Mouse (Mus musculus): ENCODE data around the gene Fndc3b. TPM values are rescaled to one million over a fixed set of nuclear protein-coding genes. Genes with fewer than 3 reads are reported as not detected.

Fndc3b gene
- polyA plus RNA-seq, 1 experiment: 130 TPM

DNA sequence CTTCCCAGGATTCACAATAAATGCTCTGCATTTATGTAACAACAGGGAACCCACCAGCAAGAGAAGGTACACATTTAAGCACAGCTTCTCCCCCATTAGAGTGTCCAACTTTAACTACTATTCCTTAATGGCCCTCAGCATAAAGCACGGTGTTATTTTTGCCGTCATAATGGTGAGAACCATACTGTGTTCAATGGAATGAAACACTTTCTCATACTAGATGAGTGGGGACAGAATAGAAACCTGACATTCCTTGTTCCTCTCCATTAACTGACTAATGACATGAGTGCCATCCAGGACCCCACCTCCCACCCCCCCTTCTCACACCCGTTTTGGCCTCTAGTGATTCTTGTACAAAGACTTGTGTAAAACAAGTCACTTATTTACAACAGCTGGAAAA is 156.8 kb downstream of the Fndc3b start:
- H3K27ac ChIP-seq (ENCODE audit: insufficient read depth, low read length): no peak overlapping the region
- H3K4me3 ChIP-seq (ENCODE audit: insufficient read depth, low read length): no peak overlapping the region
- TF ChIP-seq CTCF (IDR thresholded peaks at IDR 0.05; ENCODE audit: borderline replicate concordance, insufficient read depth, low read length): no peak
- H3K4me1 ChIP-seq (ENCODE audit: control insufficient read depth, insufficient read depth, low read length): no peaks in the 10 kb centered on the region

DNA sequence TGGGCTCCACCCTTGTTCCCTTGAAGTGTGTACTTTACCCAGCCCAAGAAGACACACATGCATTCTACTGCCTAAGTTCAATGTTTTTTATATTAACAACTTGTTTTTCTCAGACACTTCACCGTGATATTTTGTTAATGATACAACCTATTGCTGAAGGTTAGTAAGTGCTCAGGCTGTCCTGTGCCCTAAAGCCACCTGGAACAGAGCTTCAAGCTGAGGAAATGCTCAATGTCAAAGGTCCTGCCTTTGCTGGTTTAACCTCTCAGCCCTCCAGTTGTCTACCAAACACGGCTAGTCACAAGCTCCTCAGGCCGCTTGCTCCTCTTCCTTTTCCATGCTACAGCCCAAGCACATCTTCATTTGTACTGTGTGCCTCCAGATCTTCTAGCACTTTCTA is 157.3 kb downstream of the Fndc3b start:
- Histone ChIP-seq H3K4me3 (ENCODE audit: insufficient read depth, low read length) (no peak overlapping the region), H3K27ac (ENCODE audit: insufficient read depth, low read length) (no peak overlapping the region), H3K4me1 (ENCODE audit: control insufficient read depth, insufficient read depth, low read length) (no peaks in the 10 kb centered on the region)
- TF ChIP-seq POLR2A (IDR thresholded peaks at IDR 0.05; ENCODE audit: low read depth, low read length) (no peak), CTCF (IDR thresholded peaks at IDR 0.05; ENCODE audit: borderline replicate concordance, insufficient read depth, low read length) (no peak)

DNA sequence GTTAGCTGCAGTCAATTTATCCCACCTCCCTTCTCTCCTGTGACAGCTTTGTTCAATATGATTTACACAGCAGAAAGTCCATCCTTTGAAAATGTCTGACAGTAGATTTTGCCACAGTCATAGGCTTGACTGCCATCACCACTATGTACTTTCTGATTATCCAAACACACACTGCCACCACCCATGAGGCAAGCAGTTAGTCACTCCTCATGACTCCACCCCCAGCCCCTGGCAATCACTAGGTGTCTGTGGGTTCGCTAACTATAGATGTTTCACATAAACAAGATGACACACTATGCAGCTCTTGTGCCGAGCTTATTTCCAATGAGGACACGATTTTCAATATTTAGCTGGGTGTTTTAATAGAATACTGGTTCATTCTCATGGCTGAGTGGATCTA is 160.1 kb downstream of the Fndc3b start:
- no peak overlapping the region for H3K27ac ChIP-seq (ENCODE audit: insufficient read depth, low read length)
- H3K4me3 ChIP-seq (ENCODE audit: insufficient read depth, low read length): no peak overlapping the region
- no peak for TF ChIP-seq POLR2A (IDR thresholded peaks at IDR 0.05; ENCODE audit: low read depth, low read length)
- no peak for TF ChIP-seq CTCF (IDR thresholded peaks at IDR 0.05; ENCODE audit: borderline replicate concordance, insufficient read depth, low read length)
- H3K4me1 ChIP-seq (ENCODE audit: control insufficient read depth, insufficient read depth, low read length): no peaks in the 10 kb centered on the region

DNA sequence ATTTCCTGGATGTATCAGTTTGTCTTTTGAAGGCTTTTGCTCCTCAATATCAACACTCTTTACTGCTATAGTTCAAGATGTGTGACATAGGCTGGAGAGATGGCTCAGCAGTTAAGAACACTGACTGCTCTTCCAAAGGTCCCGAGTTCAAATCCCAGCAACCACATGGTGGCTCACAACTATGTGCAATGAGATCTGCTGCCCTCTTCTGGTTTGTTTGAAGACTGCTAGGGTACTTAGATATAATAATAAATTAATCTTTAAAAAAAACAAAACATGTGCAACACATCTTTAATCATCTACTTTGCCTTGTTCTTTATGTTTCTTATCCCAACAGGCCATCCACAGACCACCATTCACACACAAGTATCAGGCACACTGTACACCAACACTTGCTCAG is 160.7 kb downstream of the Fndc3b start:
- no peak overlapping the region for H3K27ac ChIP-seq (ENCODE audit: insufficient read depth, low read length)
- no peak overlapping the region for H3K4me3 ChIP-seq (ENCODE audit: insufficient read depth, low read length)
- H3K4me1 ChIP-seq (ENCODE audit: control insufficient read depth, insufficient read depth, low read length): no peaks in the 10 kb centered on the region
- no peak for TF ChIP-seq CTCF (IDR thresholded peaks at IDR 0.05; ENCODE audit: borderline replicate concordance, insufficient read depth, low read length)
- no peak for TF ChIP-seq POLR2A (IDR thresholded peaks at IDR 0.05; ENCODE audit: low read depth, low read length)

DNA sequence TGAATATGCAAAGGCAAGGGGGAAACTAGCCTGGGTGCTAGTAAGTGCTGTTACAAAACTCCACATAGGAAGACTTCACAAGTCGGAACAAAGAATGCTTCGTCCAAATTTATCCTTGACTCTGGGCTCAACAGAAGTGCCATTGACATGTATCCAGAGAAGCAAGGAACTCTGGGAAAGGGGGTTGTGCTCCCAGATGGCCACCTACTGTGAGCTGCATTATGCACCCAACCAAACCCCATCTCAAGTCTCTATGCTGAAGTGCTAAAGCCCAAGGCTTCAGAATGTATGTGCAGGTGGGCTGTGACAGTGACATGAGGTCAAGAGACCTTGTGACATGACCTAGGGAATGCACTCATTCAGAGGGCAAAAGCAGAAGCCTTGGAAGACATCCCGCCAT is 165.5 kb downstream of the Fndc3b start:
- no peaks in the 10 kb centered on the region for H3K4me1 ChIP-seq (ENCODE audit: control insufficient read depth, insufficient read depth, low read length)
- H3K4me3 ChIP-seq (ENCODE audit: insufficient read depth, low read length): no peak overlapping the region
- H3K27ac ChIP-seq (ENCODE audit: insufficient read depth, low read length): no peak overlapping the region
- TF ChIP-seq CTCF (IDR thresholded peaks at IDR 0.05; ENCODE audit: borderline replicate concordance, insufficient read depth, low read length) (no peak), POLR2A (IDR thresholded peaks at IDR 0.05; ENCODE audit: low read depth, low read length) (no peak)

DNA sequence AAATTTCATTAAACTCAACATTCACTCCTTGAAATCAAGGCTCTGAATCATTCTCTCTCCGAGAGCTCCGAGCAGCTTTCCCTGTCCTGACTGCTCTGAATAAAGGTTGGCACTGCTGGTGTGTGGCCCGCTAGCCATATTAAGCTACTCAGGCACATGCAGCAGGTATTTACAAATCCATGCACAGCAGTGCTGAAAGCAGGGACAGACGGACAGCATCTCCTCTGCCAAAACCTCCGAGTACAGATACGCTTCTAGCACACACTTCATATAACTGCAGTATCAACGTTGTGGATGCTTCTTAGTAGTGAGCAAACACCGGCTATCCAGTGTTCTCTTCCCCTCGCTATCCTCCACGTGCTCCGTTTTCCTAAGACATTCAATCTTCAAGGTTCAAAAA is 167.0 kb downstream of the Fndc3b start:
- Histone ChIP-seq H3K27ac (ENCODE audit: insufficient read depth, low read length) (no peak overlapping the region), H3K4me1 (ENCODE audit: control insufficient read depth, insufficient read depth, low read length) (no peaks in the 10 kb centered on the region), H3K4me3 (ENCODE audit: insufficient read depth, low read length) (no peak overlapping the region)
- no peak for TF ChIP-seq CTCF (IDR thresholded peaks at IDR 0.05; ENCODE audit: borderline replicate concordance, insufficient read depth, low read length)
- no peak for TF ChIP-seq POLR2A (IDR thresholded peaks at IDR 0.05; ENCODE audit: low read depth, low read length)

DNA sequence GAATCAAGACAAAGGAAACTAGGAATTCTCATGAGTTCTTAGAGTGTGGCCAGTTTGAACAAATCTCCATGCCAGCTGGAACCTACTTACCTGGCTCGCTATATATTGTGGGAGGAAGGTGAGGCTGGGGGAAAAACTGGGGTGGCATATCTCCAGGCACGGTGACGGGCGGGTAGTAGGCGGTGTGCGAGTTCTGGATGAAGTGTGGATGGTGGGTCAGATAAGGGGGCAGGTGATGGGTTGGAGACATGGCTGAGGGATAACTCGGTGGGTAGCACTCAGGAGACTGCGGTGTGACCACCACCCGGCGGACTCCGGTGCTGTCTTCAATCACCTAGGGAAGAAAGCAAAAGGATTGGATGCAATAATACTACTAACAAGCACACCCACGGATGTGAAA is 169.3 kb downstream of the Fndc3b start:
- Histone ChIP-seq H3K4me3 (ENCODE audit: insufficient read depth, low read length) (no peak overlapping the region), H3K4me1 (ENCODE audit: control insufficient read depth, insufficient read depth, low read length) (peaks cover under 1% of the 10 kb centered on the region; the same call in 1 of the 2 replicates), H3K27ac (ENCODE audit: insufficient read depth, low read length) (no peak overlapping the region)
- TF ChIP-seq POLR2A (IDR thresholded peaks at IDR 0.05; ENCODE audit: low read depth, low read length): no peak
- no peak for TF ChIP-seq CTCF (IDR thresholded peaks at IDR 0.05; ENCODE audit: borderline replicate concordance, insufficient read depth, low read length)

DNA sequence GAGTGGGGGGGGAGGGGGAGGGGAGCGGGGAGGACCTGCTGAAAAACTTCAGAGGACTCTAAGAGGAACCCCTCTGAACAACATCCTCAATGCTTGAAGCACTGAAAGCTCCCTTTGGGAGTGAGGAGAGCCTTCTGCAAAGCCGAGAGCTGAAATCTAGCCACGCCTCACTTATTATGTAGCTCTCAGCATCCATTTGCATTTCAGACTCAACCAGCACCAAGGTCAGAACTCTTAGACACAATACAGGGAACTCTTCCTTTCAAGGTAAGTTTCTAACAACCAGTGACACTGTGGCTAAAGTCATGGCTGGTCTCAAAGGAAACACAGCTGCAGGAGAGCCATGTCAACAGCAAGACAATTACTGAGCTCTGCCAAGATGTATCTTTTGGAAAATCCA is 169.9 kb downstream of the Fndc3b start:
- no peak for TF ChIP-seq POLR2A (IDR thresholded peaks at IDR 0.05; ENCODE audit: low read depth, low read length)
- no peak for TF ChIP-seq CTCF (IDR thresholded peaks at IDR 0.05; ENCODE audit: borderline replicate concordance, insufficient read depth, low read length)

DNA sequence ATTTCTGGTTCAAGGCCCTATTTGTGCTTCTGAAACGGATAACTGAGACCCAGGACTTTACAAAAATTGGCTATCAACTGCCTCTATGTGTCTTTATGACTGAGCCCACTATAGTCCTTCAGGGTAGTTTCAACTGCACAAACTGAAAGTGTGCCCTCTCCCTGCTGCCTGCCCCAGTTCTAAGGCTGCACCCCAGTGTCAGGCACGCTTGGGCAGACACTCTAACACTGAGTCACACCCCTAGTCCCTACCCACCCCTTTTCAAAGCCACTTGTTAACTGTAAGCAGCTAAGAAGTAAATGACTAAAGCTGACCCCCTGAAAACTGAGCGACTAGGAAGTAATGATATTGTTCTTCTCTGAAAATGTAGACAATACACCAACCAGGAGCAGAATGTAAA is 176.9 kb downstream of the Fndc3b start:
- H3K4me1 ChIP-seq (ENCODE audit: control insufficient read depth, insufficient read depth, low read length): peaks cover 9% of the 10 kb centered on the region; the same call in 1 of the 2 replicates
- TF ChIP-seq POLR2A (IDR thresholded peaks at IDR 0.05; ENCODE audit: low read depth, low read length) (no peak), CTCF (IDR thresholded peaks at IDR 0.05; ENCODE audit: borderline replicate concordance, insufficient read depth, low read length) (no peak)
- no peak overlapping the region for H3K27ac ChIP-seq (ENCODE audit: insufficient read depth, low read length)

More for the DNA sequence above, 169.9 kb downstream of the Fndc3b start:
- Histone ChIP-seq H3K4me3 (ENCODE audit: insufficient read depth, low read length) (no peak overlapping the region), H3K27ac (ENCODE audit: insufficient read depth, low read length) (no peak overlapping the region), H3K4me1 (ENCODE audit: control insufficient read depth, insufficient read depth, low read length) (peaks cover 3% of the 10 kb centered on the region; the same call in 1 of the 2 replicates)

DNA sequence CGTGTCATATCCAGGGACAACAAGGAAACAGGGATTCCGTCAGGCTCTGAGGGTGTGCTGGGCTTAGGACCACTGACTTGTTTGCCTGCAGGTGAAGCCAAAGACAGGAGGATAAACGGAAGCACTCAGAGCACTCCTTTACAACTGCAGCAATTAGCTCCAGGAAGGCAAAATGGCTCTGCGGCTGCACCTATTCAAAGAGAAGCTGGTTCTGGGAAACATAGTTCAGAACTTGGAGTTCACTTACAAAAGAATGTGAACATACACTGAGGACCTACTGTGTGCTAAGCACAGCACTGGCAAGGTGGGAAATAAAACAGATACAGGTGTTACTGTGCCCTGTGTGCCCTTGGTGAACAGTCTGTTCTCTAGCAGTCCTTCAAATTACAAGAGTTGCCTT is 177.4 kb downstream of the Fndc3b start:
- TF ChIP-seq POLR2A (IDR thresholded peaks at IDR 0.05; ENCODE audit: low read depth, low read length): no peak
- TF ChIP-seq CTCF (IDR thresholded peaks at IDR 0.05; ENCODE audit: borderline replicate concordance, insufficient read depth, low read length): no peak
- no peak overlapping the region for H3K4me3 ChIP-seq (ENCODE audit: insufficient read depth, low read length)
- H3K4me1 ChIP-seq (ENCODE audit: control insufficient read depth, insufficient read depth, low read length): peaks cover 9% of the 10 kb centered on the region; the same call in 1 of the 2 replicates
- H3K27ac ChIP-seq (ENCODE audit: insufficient read depth, low read length): no peak overlapping the region

More for the DNA sequence above, 176.9 kb downstream of the Fndc3b start:
- no peak overlapping the region for H3K4me3 ChIP-seq (ENCODE audit: insufficient read depth, low read length)

DNA sequence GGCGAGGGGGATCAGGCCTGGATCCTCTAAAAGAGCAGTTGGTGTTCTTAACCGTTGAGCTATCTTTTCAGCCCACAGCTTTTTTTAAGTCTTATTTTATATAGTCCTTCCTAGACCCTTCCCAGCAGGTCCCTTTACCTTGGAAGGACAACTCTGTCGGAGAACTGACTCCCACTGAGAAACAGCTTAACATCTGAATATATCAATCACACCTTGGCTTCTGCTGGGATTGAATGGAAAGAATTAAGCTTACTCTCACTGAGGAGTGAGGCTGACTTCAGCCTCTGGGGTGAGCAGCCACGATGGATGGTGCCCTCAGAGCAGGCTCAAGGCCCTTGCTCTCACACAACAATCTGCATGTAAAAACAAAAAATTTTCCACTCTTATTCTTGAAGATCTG is 179.1 kb downstream of the Fndc3b start:
- H3K27ac ChIP-seq (ENCODE audit: insufficient read depth, low read length): no peak overlapping the region
- H3K4me1 ChIP-seq (ENCODE audit: control insufficient read depth, insufficient read depth, low read length): peaks cover 9% of the 10 kb centered on the region
- TF ChIP-seq CTCF (IDR thresholded peaks at IDR 0.05; ENCODE audit: borderline replicate concordance, insufficient read depth, low read length) (no peak), POLR2A (IDR thresholded peaks at IDR 0.05; ENCODE audit: low read depth, low read length) (no peak)
- no peak overlapping the region for H3K4me3 ChIP-seq (ENCODE audit: insufficient read depth, low read length)

Measured in embryonic fibroblast, embryonic 13.5 days (primary cell).